Mouse (Mus musculus): ENCODE data around the gene Selenbp1.

GRCm38 (mm10) chr3:94958295-94958694 lies 25.4 kb downstream of the Selenbp1 start:
- no peak for TF ChIP-seq NRF1 (IDR thresholded peaks at IDR 0.05; ENCODE audit: low read depth, low read length)
- TF ChIP-seq CTCF (conservative IDR thresholded peaks at IDR 0.05 in 1 of 2, IDR thresholded peaks at IDR 0.05 in 1 of 2; ENCODE audit: low read depth in 2 of 2, low read length in 2 of 2): no peak
- TF ChIP-seq JUN (IDR thresholded peaks at IDR 0.05; ENCODE audit: insufficient read depth, low read depth, low read length): no peak
- TF ChIP-seq ELF1 (IDR thresholded peaks at IDR 0.05; ENCODE audit: low read depth, low read length): no peak
- TF ChIP-seq ETS1 (conservative IDR thresholded peaks at IDR 0.05; ENCODE audit: low read depth, low read length): no peak

Data from CH12.LX (cell line).